Mouse (Mus musculus) adrenal gland, adult 2 months (tissue): ENCODE results near the gene Mrps21. TPM values are rescaled to one million over a fixed set of nuclear protein-coding genes. Genes with fewer than 3 reads are reported as not detected.
A peak's percentile ranks its signal among the peaks of the same experiment; 100 is the strongest.
"Not testable (repeated sequence)": the region's sequence is repeated elsewhere in the genome, so short reads cannot be mapped to it uniquely, and the experiment has no call there.

Source experiments
- DNase-seq: peaks from one replicate; pipeline ENCODE4 v3.0.0; 2021
- long read RNA-seq: library from polyadenylated mRNA; stranded (forward); transcript quantifications from one replicate; pipeline ENCODE4 v2.0.0, GENCODE M21; 2021
- polyA plus RNA-seq: library from polyadenylated mRNA; depleted of rRNA; stranded (reverse); fragments of >200 nt; gene quantifications from 2 replicates; pipeline ENCODE4 v1.2.3, GENCODE M21; 2012; rRNA removed
- total RNA-seq, 2 experiments: library from RNA; stranded (reverse); gene quantifications; 2 replicates each; pipeline ENCODE4 v1.2.3; 2021

Mrps21 gene
- total RNA-seq: 100 to 1,000 TPM; 309 to 364 TPM
- 12.3 and 13.0 TPM in 2 replicates for polyA plus RNA-seq
- long read RNA-seq, transcript Mrps21-201 (3 exons, 488 nt): major isoform, 114 of 130 reads
- long read RNA-seq, transcript Mrps21-202 (2 exons, 405 nt): minor isoform, 10 of 130 reads
- long read RNA-seq, partial matches to known transcripts: 0 of 130 reads
- long read RNA-seq, other reads (novel, unspliced or antisense): 6 of 130 reads

GRCm38 (mm10) chr3:95871392-95871867 lies at the start of gene Mrps21:
TSS of gene Mrps21 (minus strand) at chr3:95871519.
- DNase-seq: peak; percentile 94

DNA sequence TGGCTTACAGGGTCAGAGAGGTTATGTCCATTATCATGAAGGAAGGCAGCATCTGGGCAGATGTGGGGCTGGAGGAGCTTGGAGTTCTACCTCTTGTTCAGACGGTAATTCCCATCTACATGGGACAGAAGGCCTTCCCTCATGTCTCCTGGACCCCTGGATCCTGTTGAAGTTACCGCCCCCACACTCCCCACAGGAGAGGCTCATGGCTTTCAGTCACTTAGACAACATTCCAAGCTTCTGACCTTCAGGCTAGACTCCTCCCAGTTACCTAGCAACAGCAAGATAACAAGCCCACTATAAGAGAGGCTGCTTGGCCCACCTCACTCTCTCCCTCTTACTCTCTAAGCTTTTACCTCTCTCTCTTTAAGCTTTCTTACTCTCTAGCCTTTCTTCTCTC lies 49.2 kb upstream of the Mrps21 start:
- not testable (repeated sequence) for DNase-seq

- no peak for DNase-seq
These were observed 45.4 kb upstream of the Mrps21 start for GRCm38 (mm10) chr3:95916760-95917159.

- no peak for DNase-seq
These were observed 43.4 kb upstream of the Mrps21 start for GRCm38 (mm10) chr3:95914706-95915105.

GRCm38 (mm10) chr3:95907613-95908012 lies 36.3 kb upstream of the Mrps21 start:
- DNase-seq: no peak

GRCm38 (mm10) chr3:95906860-95907259 lies 35.5 kb upstream of the Mrps21 start:
- DNase-seq: peak; percentile 34

DNA sequence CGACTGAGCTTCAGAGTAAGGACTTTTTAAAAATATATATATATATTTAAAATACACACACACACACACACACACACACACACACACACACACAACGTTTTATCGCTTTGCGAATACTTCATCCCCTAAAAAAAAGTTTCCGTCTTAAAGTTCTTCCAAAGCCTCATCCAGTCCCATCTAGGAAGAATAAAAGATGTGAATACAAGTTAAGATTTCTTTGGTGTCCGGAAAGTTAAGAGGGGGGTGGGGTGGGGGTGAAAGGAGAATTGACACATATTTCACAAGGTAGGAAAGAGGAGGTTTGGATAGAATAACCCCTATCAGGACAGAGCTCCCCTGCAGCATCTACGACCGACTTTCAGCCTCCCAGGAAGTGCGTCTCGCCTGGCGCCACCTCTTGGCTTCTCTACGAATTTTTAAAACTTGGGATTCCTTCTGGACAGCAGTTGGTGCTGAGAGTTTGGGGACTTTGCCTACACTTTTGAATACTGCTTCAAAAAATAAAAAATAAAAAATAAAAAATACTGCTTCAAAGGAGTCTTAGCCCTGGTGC lies 34.7 kb upstream of the Mrps21 start:
- peak; percentile 61 for DNase-seq

- no peak for DNase-seq
These were observed 34.0 kb upstream of the Mrps21 start for GRCm38 (mm10) chr3:95905146-95905939.

- DNase-seq: no peak
These were observed 33.2 kb upstream of the Mrps21 start, which contains the start of gene Car14 for GRCm38 (mm10) chr3:95904568-95904967. TSS of gene Car14 (minus strand) at chr3:95904691.

DNA sequence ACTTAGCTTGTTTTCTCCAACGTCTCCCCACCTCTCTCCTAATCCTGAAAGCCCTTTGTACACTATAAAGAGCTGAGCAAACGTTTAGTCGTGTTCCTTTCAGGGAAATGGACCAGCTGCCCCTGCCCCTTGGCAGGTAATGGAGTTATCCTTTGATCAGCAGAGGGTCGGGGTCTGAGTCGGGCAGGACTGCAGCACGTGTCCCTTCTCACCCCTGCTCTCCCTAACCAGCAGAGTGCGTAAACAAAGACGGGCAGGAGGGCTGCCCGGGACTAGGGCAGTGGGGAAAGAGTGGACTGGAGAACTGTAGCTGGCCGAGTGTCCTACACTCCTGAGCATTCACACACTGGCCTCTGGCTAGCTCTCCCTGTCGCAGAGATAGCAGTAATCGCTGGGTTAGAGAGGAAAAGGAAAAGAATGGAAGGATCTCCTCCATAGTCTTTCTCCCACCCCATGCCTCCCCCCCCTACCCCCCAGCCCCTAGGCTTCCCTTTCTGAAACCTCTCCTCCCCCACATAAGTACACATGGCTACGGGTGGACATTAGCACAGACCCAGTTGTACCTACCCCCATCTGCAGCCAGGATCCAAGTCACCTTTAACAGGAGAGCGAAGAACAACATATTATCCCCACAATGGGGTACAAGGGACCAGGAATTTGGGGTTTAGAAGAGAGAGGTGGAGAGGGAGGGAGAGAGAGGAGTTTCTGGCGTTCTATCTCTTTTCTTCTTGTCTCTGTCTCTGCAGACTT lies 32.6 kb upstream of the Mrps21 start:
- DNase-seq: no peak

GRCm38 (mm10) chr3:95902643-95903042 lies 31.3 kb upstream of the Mrps21 start:
- DNase-seq: no peak

- DNase-seq: no peak
These were observed 31.0 kb upstream of the Mrps21 start for GRCm38 (mm10) chr3:95902373-95902625.

DNA sequence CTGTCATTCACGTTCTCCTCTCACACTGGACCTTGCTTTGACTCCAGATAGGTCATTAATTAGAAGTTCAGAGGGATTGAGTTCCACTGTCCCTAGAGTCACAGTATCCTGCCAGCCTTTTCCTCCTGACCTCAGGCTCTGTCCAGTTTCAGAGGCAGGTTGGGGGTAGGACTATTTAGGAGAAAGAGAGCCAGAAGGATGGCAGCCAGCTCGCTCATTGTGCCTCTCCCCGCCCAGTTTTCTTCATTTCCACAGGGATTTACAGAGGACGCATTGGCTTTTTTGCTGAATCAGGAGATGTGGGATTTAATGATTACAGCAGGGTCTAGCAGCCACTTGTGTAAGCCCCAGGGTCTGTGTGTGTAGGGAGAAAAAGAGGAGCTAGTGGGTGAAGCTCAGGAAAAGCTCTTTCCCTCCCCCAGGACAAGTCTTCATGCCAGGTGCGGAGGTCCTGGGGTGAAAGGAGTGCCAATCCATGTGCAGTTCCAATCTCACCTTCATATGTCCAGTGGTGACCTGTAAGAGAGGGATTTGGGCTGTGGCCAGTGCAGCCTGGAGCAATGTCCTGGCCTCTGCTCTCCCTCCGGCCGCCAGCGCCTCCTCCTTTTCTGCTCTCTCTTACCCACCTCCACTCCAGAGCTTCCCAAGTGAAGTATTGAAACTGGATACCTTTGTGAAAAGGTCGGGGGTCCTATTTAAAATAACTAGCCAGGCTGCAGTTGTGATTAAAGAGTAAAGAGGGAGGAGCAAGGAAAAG lies 30.5 kb upstream of the Mrps21 start:
- peak; percentile 21 for DNase-seq

DNA sequence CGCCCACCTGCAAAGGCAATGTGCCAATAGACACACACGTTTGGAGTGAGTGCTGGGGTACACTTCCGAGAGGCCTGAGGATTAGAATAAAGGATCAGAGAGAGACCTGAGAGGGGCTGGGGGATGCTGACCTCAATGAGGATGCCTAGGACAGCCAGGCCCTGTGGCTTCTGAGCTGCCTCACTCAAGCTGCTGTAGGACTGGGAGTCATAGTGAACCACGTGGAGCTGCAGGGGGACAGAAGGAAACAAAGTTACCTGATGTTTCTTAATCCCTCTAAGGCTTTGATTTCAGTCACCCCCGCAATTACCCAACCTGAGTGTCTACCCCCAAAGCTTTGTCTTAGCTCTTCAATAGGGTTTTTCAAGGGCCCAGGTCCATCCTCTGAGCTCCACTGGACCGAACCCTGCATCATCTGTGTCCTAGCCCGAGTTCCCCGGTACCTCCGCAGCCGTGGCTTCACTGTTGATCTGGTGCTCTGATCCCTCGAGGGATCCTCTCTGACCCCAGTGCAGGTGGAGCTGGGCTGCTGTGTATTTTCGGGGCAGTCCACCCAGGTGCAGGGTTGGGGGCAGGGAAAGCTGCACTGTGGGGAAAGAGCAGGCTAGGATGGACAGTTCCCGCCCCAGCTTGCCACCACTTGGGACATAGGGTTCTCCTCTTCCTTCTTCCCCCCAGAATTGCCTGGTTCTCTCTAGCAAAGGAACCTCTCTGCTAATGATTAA lies 28.6 kb upstream of the Mrps21 start:
- DNase-seq: no peak

DNA sequence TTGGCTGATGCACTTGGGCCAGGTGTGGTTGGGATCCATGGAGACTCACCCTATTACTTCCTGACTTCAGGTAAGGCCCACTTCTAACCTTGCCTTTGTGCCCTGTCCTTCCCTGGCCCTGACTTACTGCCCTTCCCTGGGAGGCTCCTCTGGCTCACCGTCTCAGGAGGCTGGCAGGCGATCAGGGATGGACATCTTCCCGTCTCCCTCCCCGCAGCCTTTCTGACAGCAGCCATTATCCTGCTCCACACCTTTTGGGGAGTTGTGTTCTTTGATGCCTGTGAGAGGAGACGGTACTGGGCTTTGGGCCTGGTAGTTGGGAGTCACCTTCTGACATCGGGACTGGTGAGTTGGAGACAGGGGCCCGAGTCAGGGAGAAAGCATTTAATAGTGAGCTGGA lies 24.2 kb upstream of the Mrps21 start:
- not testable (repeated sequence) for DNase-seq

DNA sequence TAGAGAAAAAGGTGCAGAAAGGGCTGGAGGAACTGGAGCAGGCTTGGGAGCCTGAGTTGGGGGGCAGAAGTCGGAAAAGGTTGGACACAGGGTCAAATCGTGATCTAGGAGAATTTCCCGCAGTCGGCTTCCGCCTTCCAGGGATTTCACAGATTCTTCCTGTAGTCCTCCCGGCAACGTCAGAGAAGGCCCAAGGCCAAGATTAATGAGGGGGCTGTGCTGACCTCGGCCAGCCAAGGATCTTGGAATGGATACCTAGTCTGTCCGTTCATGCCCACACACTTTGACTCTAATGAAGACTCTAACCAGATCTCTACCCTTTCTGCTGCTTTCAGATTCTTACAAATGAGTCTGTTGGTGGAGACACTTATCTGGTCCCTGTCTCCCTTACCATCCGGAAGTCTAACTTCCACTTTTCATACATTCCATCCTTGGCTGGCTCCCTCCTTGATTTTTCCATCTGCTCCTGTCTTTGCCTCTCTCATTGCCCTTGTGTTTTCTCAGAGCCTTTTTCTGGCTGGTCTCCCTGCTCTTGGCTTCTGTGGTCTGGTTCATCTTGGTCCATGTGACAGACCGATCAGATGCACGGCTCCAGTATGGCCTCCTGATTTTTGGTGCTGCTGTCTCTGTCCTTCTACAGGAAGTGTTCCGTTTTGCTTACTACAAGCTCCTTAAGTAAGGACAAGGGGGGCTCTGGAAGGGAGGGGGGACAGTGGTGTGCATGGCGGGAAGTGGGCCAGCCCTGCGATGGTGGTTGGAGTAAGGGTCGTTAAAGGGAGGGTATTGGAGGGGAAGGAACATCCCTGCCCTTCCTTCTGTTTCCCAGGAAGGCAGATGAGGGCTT lies 23.2 kb upstream of the Mrps21 start:
- peak; percentile 85 for DNase-seq

- DNase-seq: peak; percentile 99
These were observed 22.4 kb upstream of the Mrps21 start, which contains the start of gene Aph1a for GRCm38 (mm10) chr3:95893606-95894316. TSS of gene Aph1a (plus strand) at chr3:95893969.

DNA sequence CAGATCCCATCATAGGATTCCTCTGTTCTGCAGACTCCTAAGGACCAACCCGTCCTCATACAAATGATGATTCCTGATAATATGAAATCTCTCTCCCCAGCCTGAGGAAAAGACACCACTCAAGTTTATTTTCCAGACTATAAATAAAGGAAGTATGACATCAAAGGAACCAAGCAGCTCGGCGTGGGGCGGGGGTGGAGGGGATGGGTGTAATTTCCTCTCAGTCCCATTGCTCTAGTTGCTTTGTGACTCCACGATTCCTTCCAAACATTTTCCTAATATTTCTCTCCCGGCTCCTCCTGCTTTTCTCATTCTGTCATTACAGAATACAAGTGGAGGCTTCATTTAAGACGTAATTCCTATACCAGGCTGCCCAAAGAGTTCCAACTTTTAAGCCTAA lies 21.8 kb upstream of the Mrps21 start:
- no peak for DNase-seq
